Comparison of ENCODE assay signal across 21 mouse cellular contexts in genomic region chr4:61962315-61962714, GRCm38 (mm10).
DNase-seq lines count a peak whose midpoint lies in the region; ATAC-seq and TF ChIP-seq lines count a peak whose summit lies in the region.
"Had no signal": no experiment of that assay in that cellular context is flagged by ENCODE, and none has a peak within 500 bp of the region (broad histone marks: within the 10 kb centered on the region; RNA-seq: fewer than 3 reads in every experiment).

No protein-coding gene starts in this region.

- H3K4me3 ChIP-seq in liver, postnatal 0 days (ENCODE audit: low read depth, low read length), result no peak overlapping the region
- H3K4me3 ChIP-seq: embryonic facial prominence, embryonic 10.5 days; embryonic facial prominence, embryonic 12.5 days; forebrain, embryonic 13.5 days; forebrain, embryonic 15.5 days had no signal

- no peak overlapping the region for H3K9ac ChIP-seq in liver, postnatal 0 days (replicated peaks)
- H3K9ac ChIP-seq: embryonic facial prominence, embryonic 12.5 days; forebrain, embryonic 13.5 days; forebrain, embryonic 15.5 days had no signal

- TF ChIP-seq CTCF in liver, postnatal 0 days (IDR thresholded peaks at IDR 0.05; ENCODE audit: low read depth), result no peak

- no peak overlapping the region for H3K4me2 ChIP-seq in liver, postnatal 0 days (ENCODE audit: low read depth, low read length)
- H3K4me2 ChIP-seq: embryonic facial prominence, embryonic 12.5 days; forebrain, embryonic 13.5 days; forebrain, embryonic 15.5 days had no signal

- no peak for TF ChIP-seq EP300 in liver, postnatal 0 days (IDR thresholded peaks at IDR 0.05; ENCODE audit: low read depth)

- H3K4me1 ChIP-seq in liver, postnatal 0 days (ENCODE audit: insufficient read depth), result peaks cover 4% of the 10 kb centered on the region; the same call in 1 of the 2 replicates
- H3K4me1 ChIP-seq: embryonic facial prominence, embryonic 10.5 days; embryonic facial prominence, embryonic 12.5 days; forebrain, embryonic 13.5 days; forebrain, embryonic 15.5 days had no signal

- no peaks in the 10 kb centered on the region for H3K36me3 ChIP-seq in liver, postnatal 0 days (replicated peaks; ENCODE audit: insufficient read depth, low read length)
- H3K36me3 ChIP-seq: embryonic facial prominence, embryonic 10.5 days; embryonic facial prominence, embryonic 12.5 days; forebrain, embryonic 15.5 days; G1E had no signal

- 0 out of 2 replicates have a peak, but pooled peaks have one; percentile 41 for ATAC-seq in liver, postnatal 0 days
- ATAC-seq: activated CD4-positive, CD25-positive, alpha-beta regulatory T cell, adult 4 months; forebrain, embryonic 13.5 days; forebrain, embryonic 15.5 days; Patski had no signal

- no peaks in the 10 kb centered on the region for H3K9me3 ChIP-seq in liver, postnatal 0 days (ENCODE audit: low read length)
- H3K9me3 ChIP-seq: embryonic facial prominence, embryonic 10.5 days; embryonic facial prominence, embryonic 12.5 days; forebrain, embryonic 13.5 days; forebrain, embryonic 15.5 days had no signal

- no peak for DNase-seq in liver, postnatal 0 days
- no peak for DNase-seq in liver
- peak; percentile 67 for DNase-seq in R1 (ENCODE audit: low read depth, low spot score)
- peak; percentile 59 for DNase-seq in yolk sac, embryonic 10.5 days (ENCODE audit: low spot score)
- no peak for DNase-seq in lung, postnatal 25 days (ENCODE audit: low spot score)
- DNase-seq in embryo, embryonic 10 days (ENCODE audit: low spot score), result no peak
- DNase-seq: adrenal gland, adult 8-10 months; adrenal gland, postnatal 14 days; cerebellum, adult 11 months; cerebellum, adult 18-20 months; cerebellum, adult 8-10 months; cerebellum, adult 9-11 months; cerebellum, postnatal 14 days; cerebellum, postnatal 36 days had no signal

- no peak overlapping the region for H3K27ac ChIP-seq in liver, postnatal 0 days (ENCODE audit: low read depth)
- H3K27ac ChIP-seq: embryonic facial prominence, embryonic 10.5 days; embryonic facial prominence, embryonic 12.5 days; forebrain, embryonic 13.5 days; forebrain, embryonic 15.5 days had no signal

- no peaks in the 10 kb centered on the region for H3K27me3 ChIP-seq in liver, postnatal 0 days (ENCODE audit: insufficient read depth, low read length)
- H3K27me3 ChIP-seq: embryonic facial prominence, embryonic 12.5 days; forebrain, embryonic 13.5 days; forebrain, embryonic 15.5 days; Patski had no signal

Comparison
In these comparisons a context has a peak if more than half of its experiments do, and no peak if none do; other contexts are left out.
1. DNase-seq: peak in R1 (single experiment) and yolk sac, embryonic 10.5 days (single experiment); none in liver, postnatal 0 days (single experiment), liver (single experiment), lung, postnatal 25 days (single experiment) and embryo, embryonic 10 days (single experiment).